Mouse (Mus musculus): ENCODE measurements around the gene Nme6.

The Nme6 gene

GRCm38 (mm10) chr9:109874797-109875691 is 42.5 kb downstream of the Nme6 start, which contains the start of gene Cdc25a:
Gene Cdc25a, plus strand, starts transcription at chr9:109875579.
- DNase-seq (ENCODE audit: low read depth), result peak; percentile 98

GRCm38 (mm10) chr9:109875695-109876601 is 43.4 kb downstream of the Nme6 start:
- DNase-seq (ENCODE audit: low read depth), result peak; percentile 76

- DNase-seq (ENCODE audit: low read depth), result peak; percentile 51
Observed at GRCm38 (mm10) chr9:109876756-109877155, 44.2 kb downstream of the Nme6 start.

GRCm38 (mm10) chr9:109877666-109878065 is 45.1 kb downstream of the Nme6 start:
- peak; percentile 23 for DNase-seq (ENCODE audit: low read depth)

DNA sequence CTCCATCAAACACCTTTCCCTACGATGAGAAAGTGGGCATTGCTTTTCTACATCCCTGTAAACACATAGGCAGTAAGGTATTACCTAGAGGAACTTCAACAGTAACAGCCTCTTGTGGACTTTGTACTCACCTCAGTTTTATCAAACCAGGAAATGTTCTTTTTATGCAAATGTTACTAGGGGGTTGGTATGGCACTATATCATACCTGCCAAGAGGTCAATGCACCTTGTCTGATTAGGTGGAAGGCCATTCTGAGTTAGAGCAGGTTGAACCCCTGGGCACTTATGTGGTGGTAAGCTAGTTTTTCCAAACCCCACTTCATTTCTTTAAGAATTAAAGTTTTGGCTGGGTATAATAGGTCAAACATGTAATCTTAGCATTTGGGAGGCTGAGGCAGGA is 46.8 kb downstream of the Nme6 start:
- DNase-seq (ENCODE audit: low read depth), result no peak

- no peak for DNase-seq (ENCODE audit: low read depth)
Observed at GRCm38 (mm10) chr9:109886259-109886658, 53.7 kb downstream of the Nme6 start.

GRCm38 (mm10) chr9:109887321-109887720 is 54.8 kb downstream of the Nme6 start:
- no peak for DNase-seq (ENCODE audit: low read depth)

GRCm38 (mm10) chr9:109891501-109891900 is 59.0 kb downstream of the Nme6 start:
- DNase-seq (ENCODE audit: low read depth), result no peak
